Mouse (Mus musculus) lung, postnatal 4 days (tissue): ENCODE measurements around the gene Hipk4.
"Not testable (repeated sequence)": the region's sequence is repeated elsewhere in the genome, so short reads cannot be mapped to it uniquely, and the experiment has no call there.

Experiments used
- DNase-seq, 2 experiments: peaks; one replicate each; pipeline ENCODE4 v3.0.0; 2021

The Hipk4 gene

DNA sequence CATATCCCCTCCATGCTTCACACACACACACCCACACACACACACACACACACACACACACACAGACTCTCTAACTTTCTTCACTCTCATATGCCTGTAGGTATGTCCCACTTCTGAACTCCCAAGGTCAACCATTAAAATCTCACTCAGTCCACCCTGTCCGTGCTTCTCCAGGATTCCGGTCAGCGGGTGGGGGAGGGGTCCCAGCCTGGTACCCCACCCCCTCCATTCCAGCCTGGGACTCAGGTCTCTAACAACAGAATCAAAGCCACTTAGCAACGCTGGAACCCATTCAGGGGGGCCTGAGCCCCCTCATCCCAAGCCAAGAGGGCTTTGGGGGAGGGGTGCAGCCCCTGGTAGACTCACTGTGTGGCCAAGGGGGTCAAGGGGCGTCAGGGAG is at the start of gene Hipk4:
Gene Hipk4, plus strand, starts transcription at position 301 of the 400 bp plus-strand sequence.
- no peak for DNase-seq

DNA sequence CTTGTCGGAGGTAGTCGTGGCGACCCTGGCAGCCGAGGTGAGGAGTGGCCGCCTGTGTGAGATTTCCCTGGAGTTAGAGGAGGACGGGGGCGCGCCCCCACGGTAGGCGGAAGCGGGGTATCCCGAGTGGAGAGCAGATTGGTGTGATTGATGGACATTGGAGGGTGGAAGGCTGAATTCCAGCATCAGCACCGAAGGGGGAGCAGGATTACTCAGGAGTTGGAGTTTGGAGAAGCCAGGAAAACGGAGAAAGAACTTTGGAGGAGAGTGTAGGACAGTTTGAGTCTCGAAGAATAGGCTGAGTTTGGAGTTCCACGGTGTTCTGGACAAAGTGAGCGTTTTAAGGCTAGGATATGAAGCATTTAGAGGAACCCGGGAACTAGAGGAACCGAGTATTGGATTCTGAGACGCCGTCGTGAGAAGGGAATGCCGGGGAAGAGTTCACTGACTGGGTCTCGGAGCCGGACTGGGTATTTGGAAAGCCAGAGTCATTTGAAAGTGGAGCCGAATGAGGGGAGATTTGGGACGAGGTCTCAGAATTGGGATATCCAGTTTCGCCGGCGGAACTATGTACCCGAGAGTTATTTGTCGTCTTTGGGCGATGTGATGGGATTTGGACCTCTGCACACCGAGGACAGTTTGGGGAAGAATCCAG is 49.1 kb upstream of the Hipk4 start:
- DNase-seq, result no peak

DNA sequence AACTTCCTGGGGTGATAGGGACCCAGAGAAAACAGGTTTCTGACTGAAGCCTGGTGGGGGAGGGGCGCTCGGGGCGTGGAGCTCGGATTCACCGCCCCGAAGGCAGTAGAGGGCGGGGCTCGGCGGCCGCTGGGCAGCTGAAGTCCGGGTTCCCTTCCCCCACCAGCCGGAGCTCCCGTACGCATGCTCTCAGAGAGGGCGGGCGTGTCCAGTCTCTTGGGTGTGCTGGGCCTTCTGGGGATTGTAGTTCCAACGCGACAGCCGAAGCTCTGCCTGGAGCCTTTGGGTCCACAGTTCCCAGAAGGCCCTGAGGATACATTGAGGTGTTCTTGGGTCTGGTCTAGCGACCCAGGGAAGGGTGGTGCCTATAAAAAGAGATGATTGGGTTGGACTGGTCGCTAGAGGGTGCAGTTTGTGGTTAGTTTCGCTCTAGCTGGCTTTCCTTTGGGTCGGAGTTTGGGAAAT is 48.5 kb upstream of the Hipk4 start:
- DNase-seq, result peak; percentile 99

DNA sequence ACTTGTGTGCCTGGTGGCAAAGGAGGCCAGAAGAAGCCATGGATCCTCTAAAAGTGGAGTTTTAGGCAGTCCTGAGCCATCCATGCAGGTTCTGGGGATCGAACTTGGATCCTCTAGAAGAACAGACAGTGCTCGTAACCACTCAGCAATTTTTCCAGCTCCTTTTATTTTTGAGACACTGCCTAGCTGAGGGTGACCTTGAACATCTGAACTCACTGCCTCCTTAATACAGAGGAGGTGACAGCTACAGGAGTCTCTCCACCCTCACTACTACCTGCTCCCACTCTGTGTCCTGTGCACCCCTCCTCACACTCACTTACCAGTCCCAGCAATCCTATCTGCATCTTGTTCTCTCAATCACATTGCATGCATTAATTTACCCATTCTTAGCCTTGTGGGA is 47.5 kb upstream of the Hipk4 start:
- DNase-seq, result no peak

DNA sequence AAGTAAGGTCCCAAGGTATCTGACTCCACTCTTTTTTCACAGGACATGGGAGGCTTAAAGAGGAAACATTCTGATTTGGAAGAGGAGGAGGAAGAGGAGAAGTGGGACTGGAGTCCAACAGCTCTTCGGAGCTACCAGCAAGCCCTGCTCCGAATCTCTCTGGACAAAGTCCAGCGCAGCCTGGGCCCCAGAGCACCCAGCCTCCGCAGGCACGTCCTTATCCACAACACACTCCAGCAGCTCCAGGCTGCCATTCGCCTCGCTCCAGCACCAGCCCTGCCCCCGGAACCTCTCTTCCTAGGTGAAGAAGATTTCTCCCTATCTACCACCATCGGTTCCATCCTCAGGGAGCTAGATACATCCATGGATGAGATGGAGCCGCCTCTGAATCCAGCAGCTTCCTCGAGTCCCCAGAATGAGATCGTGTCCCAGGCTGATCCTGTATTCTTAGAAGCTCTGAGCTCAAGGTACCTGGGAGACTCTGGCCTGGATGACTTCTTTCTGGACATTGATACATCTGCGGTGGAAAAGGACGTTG is 46.9 kb upstream of the Hipk4 start:
- DNase-seq, result no peak

DNA sequence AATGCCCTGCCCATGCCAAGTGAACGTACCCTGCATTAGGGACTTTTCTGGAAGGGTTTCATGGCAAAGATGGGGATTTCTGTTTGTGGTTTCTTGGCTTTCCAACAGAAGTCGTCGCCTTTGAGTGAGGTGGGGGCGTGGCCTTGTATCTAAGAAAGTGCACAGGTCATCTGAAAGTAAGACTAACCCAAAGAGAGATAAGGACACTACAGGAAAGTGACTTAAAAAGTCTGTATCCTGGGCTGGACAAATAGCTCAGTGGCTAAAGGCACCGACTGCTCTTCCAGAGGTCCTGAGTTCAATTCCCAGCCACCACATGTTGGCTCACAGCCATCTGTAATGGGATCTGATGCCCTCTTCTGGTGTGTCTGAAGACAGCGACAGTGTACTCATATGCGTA is 44.5 kb upstream of the Hipk4 start:
- DNase-seq, result no peak

DNA sequence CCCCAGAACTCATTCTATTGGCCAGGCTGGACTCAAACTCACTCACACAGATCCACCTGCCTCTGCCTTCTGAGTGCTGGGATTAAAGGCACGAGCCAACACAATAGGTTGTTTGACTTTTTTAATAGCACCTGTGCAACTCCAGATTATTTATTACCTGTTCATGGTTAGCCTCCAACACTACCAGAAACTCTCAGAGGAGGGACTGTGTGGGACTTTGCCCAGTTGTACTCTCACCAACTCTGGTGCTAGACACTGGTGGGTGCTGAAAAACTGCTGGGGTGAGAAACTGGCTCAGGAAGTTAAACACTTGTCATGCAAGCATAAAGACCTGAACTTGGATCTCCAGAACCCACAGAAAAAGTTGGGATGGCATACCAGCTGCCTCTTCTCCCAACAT is 43.3 kb upstream of the Hipk4 start:
- no peak for DNase-seq

DNA sequence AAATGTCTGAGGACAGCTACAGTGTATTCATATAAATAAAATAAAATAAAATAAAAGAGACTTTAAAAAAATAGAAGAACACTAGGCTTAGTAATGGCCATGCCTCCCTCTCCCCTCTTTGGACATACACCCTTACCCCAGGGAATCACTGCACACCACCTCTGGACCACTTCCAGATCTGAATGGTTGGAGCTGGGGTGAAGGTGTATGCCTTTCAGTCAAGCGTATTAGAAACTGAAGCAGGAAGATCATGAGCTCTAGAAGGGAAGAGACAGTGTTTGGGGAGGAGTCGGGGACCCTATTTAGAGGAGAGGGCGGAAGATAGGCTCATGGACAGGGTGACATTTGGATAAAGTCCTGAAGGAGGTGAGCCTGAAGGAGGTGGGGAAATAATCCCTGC is 42.6 kb upstream of the Hipk4 start:
- no peak for DNase-seq

DNA sequence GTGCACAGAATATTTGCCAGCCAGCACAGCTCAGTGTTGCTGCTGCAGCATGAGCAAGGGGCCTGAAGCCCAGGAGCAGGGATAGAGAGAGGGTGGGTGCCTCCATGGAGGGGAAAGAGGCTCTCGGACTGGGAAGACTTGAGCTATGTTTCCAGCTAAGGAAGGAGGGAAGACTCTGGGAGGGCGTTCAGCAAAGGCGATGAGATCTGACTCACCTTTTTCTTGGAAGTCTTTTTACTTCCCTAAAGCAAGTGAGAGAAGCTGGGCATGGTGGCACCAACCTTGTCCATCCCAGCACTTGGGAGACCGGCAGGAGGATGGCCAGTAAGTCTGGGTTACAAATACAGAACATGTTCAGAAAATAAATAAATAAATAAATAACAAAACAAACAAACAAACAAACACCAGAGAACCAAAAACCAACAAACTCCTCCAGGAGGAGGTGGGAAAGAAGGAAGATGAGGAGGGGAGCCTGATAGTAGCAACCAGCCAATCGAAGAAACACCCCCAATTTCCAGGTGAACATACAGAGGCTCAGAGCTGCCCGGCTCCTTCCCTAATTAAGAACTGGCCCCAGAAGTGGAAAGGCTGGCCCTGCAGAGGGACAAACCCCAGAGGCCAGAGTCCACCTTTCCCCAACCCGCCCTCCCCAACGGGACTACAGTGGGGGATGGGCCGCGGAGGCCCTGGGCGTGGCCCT is 42.0 kb upstream of the Hipk4 start:
- no peak for DNase-seq

DNA sequence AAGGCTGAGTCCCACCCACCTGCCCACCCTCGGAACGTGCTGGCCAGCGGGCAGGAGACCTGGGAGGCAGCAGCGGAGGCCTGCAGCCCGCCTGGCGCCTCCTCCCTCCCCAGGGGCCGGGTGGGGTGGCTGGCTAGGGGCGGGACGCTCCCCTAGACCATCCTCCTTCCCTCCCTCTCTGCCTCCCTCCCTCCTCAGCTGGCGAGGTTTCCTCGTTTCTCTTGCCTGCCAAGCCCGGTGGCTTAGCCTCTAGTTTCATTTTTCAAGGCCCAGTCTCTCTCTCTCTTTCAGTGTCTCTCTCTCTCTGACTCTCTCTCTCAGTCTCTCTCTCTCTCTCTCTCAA is 41.5 kb upstream of the Hipk4 start:
- peak; percentile 92 to 97 for DNase-seq

DNA sequence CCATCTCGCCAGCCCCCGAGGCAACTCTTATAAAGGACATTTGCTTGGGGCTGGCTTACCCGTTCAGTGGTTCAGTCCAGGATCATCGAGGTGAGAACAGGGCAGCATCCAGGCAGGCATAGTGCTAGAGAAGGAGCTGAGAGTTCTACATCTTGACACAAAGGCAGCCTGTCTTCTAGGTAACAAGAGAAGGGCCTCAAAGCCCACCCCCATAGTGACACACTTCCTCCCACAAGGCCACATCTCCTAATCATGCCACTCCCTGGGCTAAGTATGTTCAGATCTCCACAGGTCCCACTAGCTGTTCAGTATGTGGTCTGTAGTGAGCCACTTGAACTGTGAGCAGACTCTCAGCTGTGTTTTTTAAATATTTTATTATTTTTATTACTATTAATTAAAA is 39.2 kb upstream of the Hipk4 start:
- no peak for DNase-seq

DNA sequence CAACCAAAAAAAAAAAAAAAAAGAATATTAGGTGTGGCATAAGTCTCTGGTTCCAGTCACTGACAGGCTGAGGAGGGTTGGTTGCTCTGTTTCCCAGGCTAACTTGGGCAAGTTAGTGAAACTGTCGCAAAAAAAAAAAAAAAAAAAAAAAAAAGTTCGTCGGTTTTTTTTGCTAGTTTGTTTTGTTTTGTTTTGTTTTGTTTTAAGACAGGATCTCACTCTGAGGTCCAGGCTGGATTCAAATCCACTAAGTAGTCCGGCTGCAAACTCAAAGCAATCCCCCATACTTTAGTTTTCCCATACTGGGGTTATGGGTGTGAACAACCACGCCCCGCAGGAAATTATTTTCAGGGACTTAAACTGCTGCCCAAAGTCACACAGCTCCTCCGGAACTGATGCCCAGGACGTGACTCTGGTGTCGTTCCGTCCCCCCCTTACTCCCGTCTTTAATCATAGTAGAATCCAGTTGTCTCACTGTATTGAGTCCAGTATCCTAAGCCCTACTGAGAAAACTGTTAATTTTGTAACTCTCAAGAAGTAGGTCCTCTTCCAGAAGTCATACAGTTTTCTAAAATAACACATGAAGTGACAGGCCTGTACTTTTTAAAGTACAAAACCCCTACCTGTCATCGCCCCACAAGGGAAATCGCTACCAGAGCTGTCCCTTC is 36.8 kb upstream of the Hipk4 start:
- peak; percentile 54 to 60 for DNase-seq

DNA sequence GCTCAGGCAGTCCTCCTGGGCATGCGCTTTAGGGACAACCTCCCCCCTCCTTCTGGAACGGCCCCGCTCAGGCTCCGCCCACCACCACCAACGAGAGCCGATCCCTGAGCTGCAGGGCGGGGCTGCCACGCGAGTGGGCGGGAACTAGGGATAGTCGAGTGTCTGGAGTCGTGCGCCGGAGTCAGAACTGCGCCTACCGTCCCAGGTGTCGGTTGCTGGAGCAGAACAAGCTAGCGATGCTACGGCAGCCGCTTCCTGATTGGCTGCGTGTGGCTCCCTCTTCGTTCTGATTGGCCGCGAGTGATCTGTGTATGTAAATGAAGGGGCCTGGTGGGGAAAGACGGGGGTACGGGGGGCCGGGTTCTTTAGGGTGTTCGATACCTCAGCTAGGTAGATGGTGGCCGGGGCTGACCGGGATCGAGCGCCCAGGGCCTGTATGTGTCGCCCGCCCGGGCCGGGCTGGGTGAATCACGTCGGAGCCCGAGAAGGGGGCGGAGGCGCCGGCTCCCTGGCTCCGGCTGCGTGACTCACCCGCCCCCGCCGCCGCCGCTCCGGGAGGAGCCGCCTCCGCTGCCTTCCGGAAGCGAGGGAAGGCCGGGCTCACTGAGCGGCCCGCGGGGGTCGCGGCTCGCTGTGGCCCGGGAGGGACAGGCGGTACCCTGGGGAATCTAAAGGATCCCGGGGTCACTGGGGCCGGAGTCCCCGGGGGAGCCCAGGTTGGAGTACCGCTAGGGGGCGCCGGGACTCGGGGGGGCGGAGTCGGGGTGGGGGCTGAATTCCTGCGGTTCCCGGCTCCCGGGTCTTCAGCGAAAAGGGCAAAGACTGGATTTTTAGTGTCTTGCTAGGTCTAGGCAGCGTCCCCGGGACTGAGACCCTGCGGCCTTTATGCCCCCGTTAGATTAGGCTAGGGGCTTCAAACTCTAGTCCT is 36.0 kb upstream of the Hipk4 start, which contains the start of gene Sertad1:
Gene Sertad1, plus strand, starts transcription at position 141 of the 928 bp plus-strand sequence.
- DNase-seq, result peak; percentile 100

DNA sequence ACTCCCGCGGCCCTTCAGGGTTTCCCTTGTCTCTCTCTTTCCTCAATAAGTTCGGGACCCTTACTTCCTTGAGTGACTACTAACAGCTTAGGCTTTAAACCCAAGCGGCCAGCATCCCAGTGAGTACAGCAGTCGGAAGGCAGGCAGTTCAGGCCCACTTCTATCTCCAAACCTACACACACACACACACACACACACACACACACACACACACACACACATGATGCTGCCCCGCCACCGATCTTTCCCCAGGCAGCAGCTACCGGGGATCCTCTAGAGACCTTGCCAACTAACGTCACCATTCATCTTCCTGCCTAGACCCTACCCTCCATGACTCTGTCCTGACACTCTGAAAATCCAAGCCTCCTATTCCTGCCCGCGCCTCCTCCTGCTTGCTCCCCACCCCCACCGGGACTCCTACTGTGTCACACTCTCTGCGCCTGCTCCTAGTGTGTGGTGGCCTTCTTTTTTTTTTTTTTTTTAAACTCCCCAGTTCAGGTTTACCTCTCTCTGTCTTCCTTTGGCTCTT is 35.3 kb upstream of the Hipk4 start:
- peak; percentile 82 to 87 for DNase-seq

DNA sequence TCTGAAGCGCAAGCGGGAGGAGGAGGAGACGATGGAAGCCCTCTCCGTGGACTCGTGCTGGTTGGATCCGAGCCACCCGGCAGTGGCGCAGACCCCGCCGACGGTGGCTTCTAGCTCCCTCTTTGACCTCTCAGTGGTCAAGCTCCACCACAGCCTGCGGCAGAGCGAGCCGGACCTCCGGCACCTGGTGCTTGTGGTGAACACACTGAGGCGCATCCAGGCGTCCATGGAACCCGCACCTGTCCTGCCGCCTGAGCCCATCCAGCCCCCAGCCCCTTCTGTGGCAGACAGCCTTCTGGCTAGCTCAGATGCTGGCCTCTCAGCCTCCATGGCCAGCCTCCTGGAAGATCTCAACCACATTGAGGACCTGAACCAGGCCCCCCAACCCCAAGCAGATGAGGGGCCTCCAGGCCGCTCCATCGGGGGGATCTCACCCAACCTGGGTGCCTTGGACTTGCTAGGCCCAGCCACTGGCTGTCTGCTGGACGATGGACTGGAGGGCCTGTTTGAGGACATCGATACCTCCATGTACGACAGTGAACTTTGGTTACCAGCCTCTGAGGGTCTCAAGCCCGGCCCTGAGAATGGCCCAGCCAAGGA is 33.7 kb upstream of the Hipk4 start:
- peak in 1 of 2 experiments; percentile 37 for DNase-seq

DNA sequence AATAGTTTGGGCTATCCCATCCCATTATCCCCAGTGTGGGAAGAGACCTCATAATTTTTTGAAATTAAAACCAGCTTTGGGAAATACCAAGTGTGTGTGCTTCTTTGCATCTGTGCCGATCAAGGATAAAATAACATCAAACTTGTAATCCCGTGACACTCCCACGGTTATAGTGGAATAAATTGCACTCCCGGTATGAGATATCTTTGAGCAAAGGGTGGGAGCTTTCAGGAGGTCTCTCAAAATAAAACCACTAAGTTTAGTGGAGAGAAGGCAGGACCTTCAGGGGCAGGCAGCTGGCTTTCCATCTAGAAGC is 32.9 kb upstream of the Hipk4 start:
- DNase-seq, result no peak

DNA sequence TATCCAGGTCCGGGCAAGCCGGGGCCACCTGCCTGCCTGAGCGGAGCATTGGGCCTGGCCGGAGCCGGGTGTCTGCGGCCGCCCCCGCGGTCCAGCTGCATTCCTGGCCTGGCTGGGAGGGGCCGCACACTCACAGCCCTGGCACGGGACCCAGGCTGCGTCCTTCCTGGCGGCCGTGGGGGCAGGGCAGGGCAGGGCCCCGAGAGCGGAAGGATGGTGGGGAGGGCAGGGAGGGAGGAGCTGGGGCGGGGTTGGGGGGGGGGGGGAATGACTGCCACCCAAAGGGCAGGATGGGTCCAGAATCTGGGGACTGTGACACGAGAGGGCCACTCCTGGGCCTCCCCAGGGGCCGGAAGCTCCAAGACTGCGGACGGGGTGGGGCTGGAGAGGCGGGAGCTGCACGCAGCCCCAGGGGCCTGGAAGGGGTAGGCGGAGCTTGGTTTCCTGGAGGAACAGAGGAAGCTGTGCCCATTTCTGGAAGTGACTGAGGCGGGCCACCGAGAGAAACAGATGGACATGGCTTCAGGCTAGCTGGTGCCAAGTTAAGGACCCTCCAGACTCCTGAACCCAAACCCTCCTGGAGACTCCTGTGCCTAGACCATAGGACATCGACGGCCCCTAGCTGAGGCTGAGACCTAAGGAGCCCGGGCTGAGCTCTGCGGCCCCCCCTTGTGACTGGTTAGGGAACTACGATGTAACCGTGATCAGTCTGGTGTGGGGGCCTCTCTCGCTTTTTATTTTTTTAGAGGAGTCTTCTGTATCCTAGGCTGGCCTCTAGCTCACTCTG is 32.3 kb upstream of the Hipk4 start:
- peak; percentile 96 to 98 for DNase-seq

DNA sequence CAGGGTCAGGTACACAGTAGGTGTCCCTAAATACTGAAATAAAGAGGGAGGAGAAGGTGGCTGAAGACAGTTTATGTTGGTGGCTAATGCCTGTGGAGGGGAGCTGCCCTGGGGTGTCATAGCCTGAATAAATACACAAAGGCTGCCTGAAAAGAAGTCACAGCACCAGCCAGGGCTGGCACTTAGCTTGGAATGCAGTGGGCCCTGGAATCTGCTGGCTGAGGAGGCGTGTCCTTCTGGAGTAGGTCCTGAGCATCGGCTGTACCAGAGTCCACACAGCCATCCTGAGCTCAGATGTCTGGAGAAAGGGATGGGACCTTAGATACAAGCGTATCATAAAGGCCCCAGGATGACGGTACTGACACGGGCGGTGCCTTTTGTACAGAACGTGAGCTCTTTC is 31.2 kb upstream of the Hipk4 start:
- DNase-seq, result peak in 1 of 2 experiments; percentile 76

DNA sequence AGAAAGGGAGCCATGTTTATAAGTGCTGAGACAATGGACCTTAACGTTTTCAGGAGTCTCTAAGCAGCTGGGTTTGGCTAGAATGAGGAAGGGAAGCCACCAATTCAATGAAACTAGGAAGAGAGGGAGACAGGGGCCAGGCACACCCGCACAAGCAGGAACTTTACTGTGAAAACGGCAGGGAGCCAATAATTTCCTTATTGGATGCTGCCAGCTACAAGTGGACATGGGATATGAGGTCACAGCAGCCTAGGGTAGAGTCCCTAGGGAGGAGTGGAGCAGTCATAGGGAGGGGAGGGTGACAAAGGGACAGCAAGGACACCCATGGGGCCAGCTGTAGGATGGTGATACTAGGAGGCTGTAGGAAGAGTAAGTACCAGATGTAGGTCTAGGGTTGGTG is 30.0 kb upstream of the Hipk4 start:
- peak; percentile 48 to 49 for DNase-seq

DNA sequence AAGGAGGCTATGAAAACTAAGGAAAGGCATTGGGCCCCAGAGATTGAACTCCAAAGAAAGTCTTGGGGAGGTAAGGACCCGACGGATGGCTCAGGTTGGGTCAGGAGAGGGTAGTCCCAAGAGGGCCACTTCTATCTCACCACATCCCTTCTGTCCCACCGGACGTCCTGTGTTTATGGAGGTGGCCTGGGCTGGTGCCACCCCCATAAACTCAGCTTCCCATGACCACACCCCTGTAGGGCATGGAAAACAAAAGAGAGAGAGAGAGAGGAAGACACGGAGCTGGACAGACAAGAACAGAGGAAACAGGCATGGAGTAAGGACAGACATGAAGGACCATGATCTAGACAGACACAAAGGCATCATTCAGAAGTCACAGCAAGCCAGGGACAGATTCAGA is 29.6 kb upstream of the Hipk4 start:
- DNase-seq, result peak; percentile 48 to 77

DNA sequence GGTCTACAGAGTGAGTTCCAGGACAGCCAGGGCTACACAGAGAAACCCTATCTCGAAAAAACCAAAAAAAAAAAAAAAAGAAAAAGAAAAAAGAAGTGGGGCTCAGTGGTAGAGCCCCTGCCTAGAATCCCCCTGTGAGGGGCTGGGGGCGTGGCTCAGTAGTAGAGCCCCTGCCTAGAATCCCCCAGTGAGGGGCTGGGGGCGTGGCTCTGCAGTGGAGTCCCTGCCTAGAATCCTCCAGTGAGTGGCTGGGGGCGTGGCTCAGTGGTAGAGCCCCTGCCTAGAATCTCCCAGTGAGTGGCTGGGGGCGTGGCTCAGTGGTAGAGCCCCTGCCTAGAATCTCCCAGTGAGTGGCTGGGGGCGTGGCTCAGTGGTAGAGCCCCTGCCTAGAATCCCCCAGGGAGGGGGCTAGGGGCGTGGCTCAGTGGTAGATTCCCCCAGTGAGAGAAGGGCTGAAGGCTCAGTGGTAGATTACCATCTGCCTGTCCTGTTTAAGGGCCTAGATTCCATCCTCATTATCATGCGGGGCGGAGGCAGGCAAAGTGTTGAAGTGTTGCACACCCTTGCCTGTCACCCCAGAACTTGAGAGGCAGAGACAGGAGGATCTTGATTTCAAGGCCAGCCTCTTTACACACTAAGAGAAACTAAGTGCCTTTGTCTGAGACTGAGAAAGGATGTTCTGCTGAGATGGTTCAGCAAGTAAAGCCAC is 28.3 kb upstream of the Hipk4 start:
- DNase-seq, result not testable (repeated sequence)
